11 mouse cellular contexts compared by ENCODE assay signal in the genomic region with DNA sequence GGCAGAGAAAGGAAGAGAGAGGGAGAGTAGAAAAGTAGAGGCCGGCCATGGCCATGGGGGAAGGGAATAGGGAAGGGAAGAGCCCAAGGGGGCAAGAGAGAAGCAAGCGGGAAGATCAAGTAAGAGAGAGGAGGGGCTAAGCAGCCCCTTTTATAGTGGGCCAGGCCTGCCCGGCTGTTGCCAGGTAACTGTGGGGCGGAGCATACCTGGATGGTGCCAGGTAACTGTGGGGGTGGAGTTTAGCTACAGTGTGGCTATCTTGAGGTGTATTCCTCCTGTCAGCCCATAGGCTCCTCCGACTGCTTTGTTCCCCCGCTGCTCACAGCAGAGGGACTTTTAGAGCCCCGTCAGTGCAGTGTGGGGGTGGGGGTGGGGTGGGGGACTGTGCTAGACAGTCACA. TPM values are rescaled to one million over a fixed set of nuclear protein-coding genes. Genes with fewer than 3 reads are reported as not detected.
DNase-seq lines count a peak whose midpoint lies in the region; ATAC-seq lines count a peak whose summit lies in the region.
"Had no signal": no experiment of that assay in that cellular context is flagged by ENCODE, and none has a peak within 500 bp of the region (broad histone marks: within the 10 kb centered on the region; RNA-seq: fewer than 3 reads in every experiment).

No protein-coding gene starts in this region.

- no peaks in the 10 kb centered on the region for H3K27me3 ChIP-seq in hindbrain, embryonic 12.5 days
- H3K27me3 ChIP-seq in hindbrain, embryonic 16.5 days (replicated peaks; ENCODE audit: control insufficient read depth, insufficient read depth, low read length) = 0 out of 2 replicates have a peak, but pooled peaks cover 3% of the 10 kb centered on the region
- no peaks in the 10 kb centered on the region for H3K27me3 ChIP-seq in embryonic facial prominence, embryonic 11.5 days (ENCODE audit: control insufficient read depth, insufficient read depth, low read length)
- H3K27me3 ChIP-seq in intestine, embryonic 14.5 days (replicated peaks; ENCODE audit: control insufficient read depth, insufficient read depth, low read length) = no peaks in the 10 kb centered on the region

- 20% methylated on average over 7 of the region's 7 CpGs for WGBS in hindbrain, embryonic 12.5 days
- WGBS in hindbrain, embryonic 16.5 days = 26% methylated on average over 7 of the region's 7 CpGs
- WGBS in embryonic facial prominence, embryonic 11.5 days = 7% methylated on average over 7 of the region's 7 CpGs
- WGBS in intestine, embryonic 14.5 days = 10% methylated on average over 7 of the region's 7 CpGs

- 0 out of 2 replicates have a peak overlapping the region, but pooled peaks have one; percentile 4 for H3K4me2 ChIP-seq in hindbrain, embryonic 12.5 days (replicated peaks)
- no peak overlapping the region for H3K4me2 ChIP-seq in hindbrain, embryonic 16.5 days (ENCODE audit: low read length)
- peak overlapping the region; percentile 13 for H3K4me2 ChIP-seq in embryonic facial prominence, embryonic 11.5 days (ENCODE audit: low read depth, low read length)
- H3K4me2 ChIP-seq in intestine, embryonic 14.5 days (ENCODE audit: low read length) = peak overlapping the region; percentile 42
- H3K4me2 ChIP-seq: heart, embryonic 11.5 days had no signal

- peak; percentile 41 for DNase-seq in embryonic facial prominence, embryonic 11.5 days (ENCODE audit: low spot score)
- DNase-seq in intestine, embryonic 14.5 days (ENCODE audit: low spot score) = no peak
- peak; percentile 63 for DNase-seq in lung, postnatal 10 days
- no peak for DNase-seq in thymus, postnatal 10 days (ENCODE audit: low spot score in 2 of 2)
- DNase-seq: cerebellum, postnatal 36 days; liver, postnatal 0 days; retina, postnatal 1 day had no signal

- ATAC-seq in hindbrain, embryonic 12.5 days (ENCODE audit: low FRiP score) = no peak
- ATAC-seq in hindbrain, embryonic 16.5 days = no peak
- ATAC-seq in embryonic facial prominence, embryonic 11.5 days (replicated peaks; ENCODE audit: insufficient number of reproducible peaks, low FRiP score, low TSS enrichment, low read depth) = no peak
- ATAC-seq in intestine, embryonic 14.5 days (replicated peaks; ENCODE audit: low FRiP score, low TSS enrichment, low read depth) = peak; percentile 69
- no peak for ATAC-seq in CD4-positive, CD25-positive, alpha-beta regulatory T cell, adult 4 months
- ATAC-seq: liver, postnatal 0 days had no signal

- H3K4me3 ChIP-seq in hindbrain, embryonic 12.5 days = no peak overlapping the region
- H3K4me3 ChIP-seq in hindbrain, embryonic 16.5 days (ENCODE audit: low read length) = no peak overlapping the region
- no peak overlapping the region for H3K4me3 ChIP-seq in embryonic facial prominence, embryonic 11.5 days (ENCODE audit: low read depth, low read length)
- no peak overlapping the region for H3K4me3 ChIP-seq in intestine, embryonic 14.5 days (ENCODE audit: low read depth, low read length)

- H3K4me1 ChIP-seq in hindbrain, embryonic 12.5 days = peaks cover 13% of the 10 kb centered on the region; the same call in 1 of the 2 replicates
- no peaks in the 10 kb centered on the region for H3K4me1 ChIP-seq in hindbrain, embryonic 16.5 days (ENCODE audit: control insufficient read depth, insufficient read depth, low read depth, low read length)
- no peaks in the 10 kb centered on the region; the same call in 1 of the 2 replicates for H3K4me1 ChIP-seq in embryonic facial prominence, embryonic 11.5 days (ENCODE audit: control insufficient read depth, insufficient read depth, low read length)
- no peaks in the 10 kb centered on the region; the same call in 1 of the 2 replicates for H3K4me1 ChIP-seq in intestine, embryonic 14.5 days (replicated peaks; ENCODE audit: control insufficient read depth, insufficient read depth, low read length)

- H3K27ac ChIP-seq in hindbrain, embryonic 12.5 days = no peak overlapping the region
- no peak overlapping the region for H3K27ac ChIP-seq in hindbrain, embryonic 16.5 days (ENCODE audit: low read depth, low read length)
- H3K27ac ChIP-seq in embryonic facial prominence, embryonic 11.5 days (replicated peaks; ENCODE audit: low read depth, low read length) = no peak overlapping the region
- H3K27ac ChIP-seq in intestine, embryonic 14.5 days (ENCODE audit: low read depth) = no peak overlapping the region

- H3K36me3 ChIP-seq in hindbrain, embryonic 12.5 days = no peaks in the 10 kb centered on the region
- H3K36me3 ChIP-seq in hindbrain, embryonic 16.5 days (ENCODE audit: control insufficient read depth, insufficient read depth, low read length) = no peaks in the 10 kb centered on the region
- no peaks in the 10 kb centered on the region for H3K36me3 ChIP-seq in embryonic facial prominence, embryonic 11.5 days (replicated peaks; ENCODE audit: control insufficient read depth, insufficient read depth, low read depth, low read length)
- H3K36me3 ChIP-seq in intestine, embryonic 14.5 days (ENCODE audit: control insufficient read depth, insufficient read depth, low read length) = no peaks in the 10 kb centered on the region

- no peaks in the 10 kb centered on the region for H3K9me3 ChIP-seq in hindbrain, embryonic 12.5 days (replicated peaks)
- no peaks in the 10 kb centered on the region for H3K9me3 ChIP-seq in hindbrain, embryonic 16.5 days (ENCODE audit: control insufficient read depth, low read length)
- no peaks in the 10 kb centered on the region for H3K9me3 ChIP-seq in embryonic facial prominence, embryonic 11.5 days (replicated peaks; ENCODE audit: control insufficient read depth, low read length)
- no peaks in the 10 kb centered on the region for H3K9me3 ChIP-seq in intestine, embryonic 14.5 days (ENCODE audit: control insufficient read depth, low read length)

- 0 out of 2 replicates have a peak overlapping the region, but pooled peaks have one; percentile 18 for H3K9ac ChIP-seq in hindbrain, embryonic 12.5 days
- no peak overlapping the region for H3K9ac ChIP-seq in hindbrain, embryonic 16.5 days (ENCODE audit: low read depth, low read length)
- H3K9ac ChIP-seq in embryonic facial prominence, embryonic 11.5 days (replicated peaks; ENCODE audit: low read length) = peak overlapping the region; percentile 18; the same call in 1 of the 2 replicates
- no peak overlapping the region for H3K9ac ChIP-seq in intestine, embryonic 14.5 days (ENCODE audit: low read length)
- H3K9ac ChIP-seq: liver, postnatal 0 days had no signal

RNA-seq across cellular contexts. Expression of gene Fgd2, which starts 8.0 kb away (rescaled TPM):
- polyA plus RNA-seq in hindbrain, embryonic 12.5 days (2016; fragmentation: Nextera tagmentation; extraction: Ambion mirVana) = 4.3 and 7.0 TPM in 2 replicates
- 6.5 and 9.1 TPM in 2 replicates for polyA plus RNA-seq in hindbrain, embryonic 16.5 days (2015; fragmentation: Nextera tagmentation; extraction: Ambion mirVana)
- 7.0 and 8.6 TPM in 2 replicates for polyA plus RNA-seq in embryonic facial prominence, embryonic 11.5 days (2014; fragmentation: Nextera tagmentation; extraction: Ambion mirVana)
- 13.9 and 15.4 TPM in 2 replicates for polyA plus RNA-seq in intestine, embryonic 14.5 days (2014; fragmentation: Nextera tagmentation; extraction: Ambion mirVana)
- polyA plus RNA-seq in CD4-positive, CD25-positive, alpha-beta regulatory T cell, adult 4 months (2017; shearing (Covaris generic)) = 1 to 10 TPM in 1 of 2 experiments, under 1 TPM in 1; 0.65 to 9.4 TPM

RNA-seq across cellular contexts. Expression of gene Mtch1, which starts 21.0 kb away (rescaled TPM):
- 438 and 466 TPM in 2 replicates for polyA plus RNA-seq in hindbrain, embryonic 12.5 days (2016; fragmentation: Nextera tagmentation; extraction: Ambion mirVana)
- 328 and 463 TPM in 2 replicates for polyA plus RNA-seq in hindbrain, embryonic 16.5 days (2015; fragmentation: Nextera tagmentation; extraction: Ambion mirVana)
- 370 and 382 TPM in 2 replicates for polyA plus RNA-seq in embryonic facial prominence, embryonic 11.5 days (2014; fragmentation: Nextera tagmentation; extraction: Ambion mirVana)
- polyA plus RNA-seq in intestine, embryonic 14.5 days (2014; fragmentation: Nextera tagmentation; extraction: Ambion mirVana) = 292 and 324 TPM in 2 replicates
- polyA plus RNA-seq in CD4-positive, CD25-positive, alpha-beta regulatory T cell, adult 4 months (2017; shearing (Covaris generic)) = 10 to 100 TPM; 11.0 to 13.9 TPM

RNA-seq across cellular contexts. Expression of gene Pi16, which starts 51.2 kb away (rescaled TPM):
- polyA plus RNA-seq in hindbrain, embryonic 12.5 days (2016; fragmentation: Nextera tagmentation; extraction: Ambion mirVana) = 0.97 and 1.2 TPM in 2 replicates
- polyA plus RNA-seq in hindbrain, embryonic 16.5 days (2015; fragmentation: Nextera tagmentation; extraction: Ambion mirVana) = 2.0 and 2.4 TPM in 2 replicates
- 0.32 and 0.56 TPM in 2 replicates for polyA plus RNA-seq in embryonic facial prominence, embryonic 11.5 days (2014; fragmentation: Nextera tagmentation; extraction: Ambion mirVana)
- 0.18 and 0.32 TPM in 2 replicates for polyA plus RNA-seq in intestine, embryonic 14.5 days (2014; fragmentation: Nextera tagmentation; extraction: Ambion mirVana)
- under 1 TPM; 0.44 to 0.57 TPM for polyA plus RNA-seq in CD4-positive, CD25-positive, alpha-beta regulatory T cell, adult 4 months (2017; shearing (Covaris generic))

Comparison
In these comparisons a context has a peak if more than half of its experiments do, and no peak if none do; other contexts are left out.
1. H3K9ac ChIP-seq: peak in hindbrain, embryonic 12.5 days (single experiment) and embryonic facial prominence, embryonic 11.5 days (single experiment); none in hindbrain, embryonic 16.5 days (single experiment) and intestine, embryonic 14.5 days (single experiment).
2. DNase-seq: peak in embryonic facial prominence, embryonic 11.5 days (single experiment) and lung, postnatal 10 days (single experiment); none in intestine, embryonic 14.5 days (single experiment) and thymus, postnatal 10 days (0 of 2).
3. RNA of gene Mtch1, which starts 21.0 kb away (polyA plus RNA-seq): 438 to 466 TPM in hindbrain, embryonic 12.5 days, 370 to 382 TPM in embryonic facial prominence, embryonic 11.5 days, 328 to 463 TPM in hindbrain, embryonic 16.5 days and 292 to 324 TPM in intestine, embryonic 14.5 days; 11.0 to 13.9 TPM in CD4-positive, CD25-positive, alpha-beta regulatory T cell, adult 4 months; every median in the first group is over 10 times any median in the second.